Mouse (Mus musculus): ENCODE measurements around the gene Sox9. TPM values are rescaled to one million over a fixed set of nuclear protein-coding genes. Genes with fewer than 3 reads are reported as not detected.

Gene Sox9
- polyA plus RNA-seq, 1 experiment from 2014 or later: 91.9 TPM

DNA sequence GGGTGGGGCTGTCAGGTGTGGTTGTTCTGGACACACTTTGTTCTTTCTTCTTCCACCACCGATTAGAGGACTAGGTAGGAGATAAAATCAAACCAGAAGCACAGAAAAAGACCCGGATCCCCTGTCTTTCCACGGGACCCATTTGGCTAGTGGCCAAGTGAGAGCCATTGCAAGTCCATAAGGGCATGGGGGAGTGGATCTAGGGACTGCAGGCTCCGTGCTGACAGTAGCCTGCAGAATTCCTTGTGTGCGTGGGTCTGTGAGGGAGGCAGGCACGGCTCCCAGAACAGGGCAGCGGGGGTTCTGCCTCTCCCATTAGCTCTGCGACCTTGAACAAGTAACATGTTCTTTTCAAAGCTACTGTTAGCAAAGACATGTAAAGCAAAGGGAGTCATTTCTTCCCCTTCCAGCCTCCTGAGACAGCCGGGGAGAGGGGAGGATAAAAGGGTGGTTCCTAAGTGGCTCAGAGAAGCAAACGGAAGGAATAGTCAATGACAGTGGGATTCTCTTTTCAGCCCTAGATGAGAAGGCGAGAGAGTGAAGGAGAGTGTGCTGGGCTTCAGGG, 9.2 kb upstream of the Sox9 start:
- H3K4me1 ChIP-seq (ENCODE audit: control insufficient read depth, insufficient read depth, low read length): peaks cover 6% of the 10 kb centered on the region
- no peak overlapping the region for H3K4me3 ChIP-seq (ENCODE audit: low read depth, low read length)
- H3K27me3 ChIP-seq (ENCODE audit: control insufficient read depth, insufficient read depth, low read length): no peaks in the 10 kb centered on the region; the same call in 1 of the 2 replicates
- ATAC-seq (replicated peaks; ENCODE audit: insufficient number of reproducible peaks, low FRiP score, low TSS enrichment, low read depth) (no peak), DNase-seq (ENCODE audit: low spot score) (no peak)
- no peaks in the 10 kb centered on the region for H3K9me3 ChIP-seq (replicated peaks; ENCODE audit: control insufficient read depth, low read length)
- 51% methylated on average over 11 of the region's 11 CpGs for WGBS
- H3K36me3 ChIP-seq (replicated peaks; ENCODE audit: control insufficient read depth, insufficient read depth, low read depth, low read length): no peaks in the 10 kb centered on the region
- H3K4me2 ChIP-seq (ENCODE audit: low read depth, low read length): no peak overlapping the region
- H3K9ac ChIP-seq (replicated peaks; ENCODE audit: low read length): no peak overlapping the region
- no peak overlapping the region for H3K27ac ChIP-seq (replicated peaks; ENCODE audit: low read depth, low read length)

- H3K27ac ChIP-seq (replicated peaks; ENCODE audit: low read depth, low read length): no peak overlapping the region
- H3K36me3 ChIP-seq (replicated peaks; ENCODE audit: control insufficient read depth, insufficient read depth, low read depth, low read length): no peaks in the 10 kb centered on the region
- peaks cover 4% of the 10 kb centered on the region for H3K4me1 ChIP-seq (ENCODE audit: control insufficient read depth, insufficient read depth, low read length)
- H3K4me2 ChIP-seq (ENCODE audit: low read depth, low read length): no peak overlapping the region
- WGBS: under 1% methylated on average over 10 of the region's 10 CpGs
- ATAC-seq (replicated peaks; ENCODE audit: insufficient number of reproducible peaks, low FRiP score, low TSS enrichment, low read depth) (no peak), DNase-seq (ENCODE audit: low spot score) (peak; percentile 86)
- no peaks in the 10 kb centered on the region; the same call in 1 of the 2 replicates for H3K27me3 ChIP-seq (ENCODE audit: control insufficient read depth, insufficient read depth, low read length)
- H3K4me3 ChIP-seq (ENCODE audit: low read depth, low read length): no peak overlapping the region
- H3K9me3 ChIP-seq (replicated peaks; ENCODE audit: control insufficient read depth, low read length): no peaks in the 10 kb centered on the region
- no peak overlapping the region for H3K9ac ChIP-seq (replicated peaks; ENCODE audit: low read length)
Measured at GRCm38 (mm10) chr11:112779762-112780161, 2.3 kb upstream of the Sox9 start.

DNA sequence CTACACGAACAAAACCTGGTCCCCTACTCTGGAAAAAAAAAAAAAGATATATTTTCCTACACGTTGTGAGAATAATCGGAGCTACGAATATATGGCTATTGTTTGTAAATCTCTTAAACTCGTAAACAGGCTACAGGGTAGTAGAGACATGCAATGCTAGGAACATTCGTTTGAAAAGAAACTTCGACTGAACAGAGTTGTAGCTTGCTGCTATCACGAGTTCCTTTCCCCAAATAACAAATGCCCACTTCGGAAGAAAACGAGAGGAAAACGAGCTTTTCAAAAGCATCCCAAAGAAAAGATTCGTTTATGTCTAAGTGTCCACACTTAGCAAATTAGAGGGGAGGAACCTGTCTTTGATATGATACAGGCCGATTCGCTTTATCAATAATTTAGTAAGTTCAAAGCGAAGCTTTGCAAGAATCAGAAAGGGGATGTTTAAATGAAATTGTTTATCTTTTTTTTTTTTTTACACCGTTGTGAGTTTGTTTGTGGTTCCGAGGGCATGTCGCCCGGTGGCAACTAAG, 1.6 kb upstream of the Sox9 start:
- 5% methylated on average over 19 of the region's 19 CpGs for WGBS
- no peaks in the 10 kb centered on the region for H3K9me3 ChIP-seq (replicated peaks; ENCODE audit: control insufficient read depth, low read length)
- ATAC-seq (replicated peaks; ENCODE audit: insufficient number of reproducible peaks, low FRiP score, low TSS enrichment, low read depth): no peak

GRCm38 (mm10) chr11:112781035-112781911, 751 bp upstream of the Sox9 start:
- Histone ChIP-seq H3K36me3 (replicated peaks; ENCODE audit: control insufficient read depth, insufficient read depth, low read depth, low read length) (no peaks in the 10 kb centered on the region), H3K4me2 (ENCODE audit: low read depth, low read length) (peak overlapping the region; percentile 96), H3K9ac (replicated peaks; ENCODE audit: low read length) (peak overlapping the region; percentile 61), H3K27me3 (ENCODE audit: control insufficient read depth, insufficient read depth, low read length) (no peaks in the 10 kb centered on the region; the same call in 1 of the 2 replicates), H3K4me1 (ENCODE audit: control insufficient read depth, insufficient read depth, low read length) (peaks cover 4% of the 10 kb centered on the region), H3K27ac (replicated peaks; ENCODE audit: low read depth, low read length) (peak overlapping the region; percentile 43), H3K9me3 (replicated peaks; ENCODE audit: control insufficient read depth, low read length) (no peaks in the 10 kb centered on the region), H3K4me3 (ENCODE audit: low read depth, low read length) (peak overlapping the region; percentile 79)
- under 1% methylated on average over 47 of the region's 49 CpGs for WGBS
- DNase-seq (ENCODE audit: low spot score) (peak; percentile 80), ATAC-seq (replicated peaks; ENCODE audit: insufficient number of reproducible peaks, low FRiP score, low TSS enrichment, low read depth) (peak; percentile 19; the same call in 1 of the 2 replicates)

More for the DNA sequence above, 1.6 kb upstream of the Sox9 start:
- Histone ChIP-seq H3K4me1 (ENCODE audit: control insufficient read depth, insufficient read depth, low read length) (peaks cover 4% of the 10 kb centered on the region), H3K4me3 (ENCODE audit: low read depth, low read length) (no peak overlapping the region; the same call in 1 of the 2 replicates), H3K9ac (replicated peaks; ENCODE audit: low read length) (no peak overlapping the region; the same call in 1 of the 2 replicates), H3K27me3 (ENCODE audit: control insufficient read depth, insufficient read depth, low read length) (no peaks in the 10 kb centered on the region; the same call in 1 of the 2 replicates), H3K4me2 (ENCODE audit: low read depth, low read length) (peak overlapping the region; percentile 96), H3K27ac (replicated peaks; ENCODE audit: low read depth, low read length) (no peak overlapping the region), H3K36me3 (replicated peaks; ENCODE audit: control insufficient read depth, insufficient read depth, low read depth, low read length) (no peaks in the 10 kb centered on the region)
- no peak for DNase-seq (ENCODE audit: low spot score)

- Histone ChIP-seq H3K4me1 (ENCODE audit: control insufficient read depth, insufficient read depth, low read length) (peaks cover 4% of the 10 kb centered on the region), H3K9me3 (replicated peaks; ENCODE audit: control insufficient read depth, low read length) (no peaks in the 10 kb centered on the region), H3K4me3 (ENCODE audit: low read depth, low read length) (peak overlapping the region; percentile 79), H3K36me3 (replicated peaks; ENCODE audit: control insufficient read depth, insufficient read depth, low read depth, low read length) (no peaks in the 10 kb centered on the region), H3K4me2 (ENCODE audit: low read depth, low read length) (peak overlapping the region; percentile 96), H3K27ac (replicated peaks; ENCODE audit: low read depth, low read length) (peak overlapping the region; percentile 70), H3K27me3 (ENCODE audit: control insufficient read depth, insufficient read depth, low read length) (no peaks in the 10 kb centered on the region; the same call in 1 of the 2 replicates), H3K9ac (replicated peaks; ENCODE audit: low read length) (peak overlapping the region; percentile 85)
- WGBS: under 1% methylated on average over 71 of the region's 75 CpGs
- ATAC-seq (replicated peaks; ENCODE audit: insufficient number of reproducible peaks, low FRiP score, low TSS enrichment, low read depth) (peak; percentile 57), DNase-seq (ENCODE audit: low spot score) (peak; percentile 72)
Measured at GRCm38 (mm10) chr11:112782357-112783121, 515 bp downstream of the Sox9 start.

DNA sequence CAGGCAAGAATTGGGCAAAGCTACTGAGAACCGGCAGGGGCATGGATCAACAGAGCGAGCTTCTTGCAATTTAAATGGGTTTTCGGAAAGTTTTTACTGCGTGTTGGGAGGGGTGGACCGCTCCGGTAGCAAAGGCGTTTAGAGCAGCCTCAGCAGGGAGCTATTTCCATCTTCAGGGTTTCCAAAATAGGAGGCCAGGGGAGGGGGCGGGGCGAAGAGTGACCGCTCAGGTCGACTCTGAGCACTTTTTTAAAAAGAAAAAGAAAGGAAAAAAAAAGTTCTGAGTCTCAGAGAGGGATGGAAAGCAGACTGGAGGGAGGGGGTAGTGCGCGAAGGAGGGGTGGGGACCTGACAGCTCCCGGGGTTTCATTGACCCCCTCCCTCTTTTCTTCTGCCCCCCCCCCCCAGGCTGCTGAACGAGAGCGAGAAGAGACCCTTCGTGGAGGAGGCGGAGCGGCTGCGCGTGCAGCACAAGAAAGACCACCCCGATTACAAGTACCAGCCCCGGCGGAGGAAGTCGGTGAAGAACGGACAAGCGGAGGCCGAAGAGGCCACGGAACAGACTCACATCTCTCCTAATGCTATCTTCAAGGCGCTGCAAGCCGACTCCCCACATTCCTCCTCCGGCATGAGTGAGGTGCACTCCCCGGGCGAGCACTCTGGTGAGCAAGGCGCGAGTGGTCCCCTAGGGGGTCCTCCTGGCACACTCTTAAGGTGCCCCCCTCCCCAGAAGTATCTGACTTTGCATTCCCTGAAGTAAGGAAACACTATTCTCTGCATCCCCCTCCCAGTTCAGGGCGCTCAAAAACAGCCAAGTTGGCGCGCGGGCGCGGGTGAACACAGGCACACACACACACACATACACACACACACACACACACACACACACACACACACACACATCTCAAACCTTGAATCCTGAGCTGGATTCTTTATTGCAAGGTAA, 1.6 kb downstream of the Sox9 start:
- H3K36me3 ChIP-seq (replicated peaks; ENCODE audit: control insufficient read depth, insufficient read depth, low read depth, low read length): no peaks in the 10 kb centered on the region
- H3K27ac ChIP-seq (replicated peaks; ENCODE audit: low read depth, low read length): peak overlapping the region; percentile 70
- DNase-seq (ENCODE audit: low spot score) (peak; percentile 74), ATAC-seq (replicated peaks; ENCODE audit: insufficient number of reproducible peaks, low FRiP score, low TSS enrichment, low read depth) (no peak)
- H3K4me3 ChIP-seq (ENCODE audit: low read depth, low read length): peak overlapping the region; percentile 79
- peak overlapping the region; percentile 85 for H3K9ac ChIP-seq (replicated peaks; ENCODE audit: low read length)
- peak overlapping the region; percentile 96 for H3K4me2 ChIP-seq (ENCODE audit: low read depth, low read length)
- peaks cover 11% of the 10 kb centered on the region for H3K4me1 ChIP-seq (ENCODE audit: control insufficient read depth, insufficient read depth, low read length)
- H3K9me3 ChIP-seq (replicated peaks; ENCODE audit: control insufficient read depth, low read length): no peaks in the 10 kb centered on the region
- under 1% methylated on average over 38 of the region's 42 CpGs for WGBS
- H3K27me3 ChIP-seq (ENCODE audit: control insufficient read depth, insufficient read depth, low read length): no peaks in the 10 kb centered on the region; the same call in 1 of the 2 replicates
